Mouse (Mus musculus) B cell, adult 2 months (primary cell): ENCODE data around the gene Bnipl.

Experiments used
- DNase-seq, 2 experiments: peaks; one replicate each; pipeline ENCODE4 v3.0.0; 2022

Gene Bnipl

GRCm38 (mm10) chr3:95210585-95210984 lies 40.4 kb downstream of the Bnipl start:
- no peak for DNase-seq

- DNase-seq, result no peak
Observed at GRCm38 (mm10) chr3:95208286-95208685, 42.7 kb downstream of the Bnipl start.

GRCm38 (mm10) chr3:95203880-95204279 lies 47.1 kb downstream of the Bnipl start:
- no peak for DNase-seq

- no peak for DNase-seq
Observed at GRCm38 (mm10) chr3:95200562-95200961, 50.4 kb downstream of the Bnipl start.

- no peak for DNase-seq
Observed at GRCm38 (mm10) chr3:95200132-95200531, 50.9 kb downstream of the Bnipl start.

GRCm38 (mm10) chr3:95199101-95199500 lies 51.9 kb downstream of the Bnipl start:
- DNase-seq, result no peak

GRCm38 (mm10) chr3:95195772-95196171 lies 55.2 kb downstream of the Bnipl start:
- DNase-seq, result no peak

- DNase-seq, result no peak
Observed at GRCm38 (mm10) chr3:95194721-95195135, 56.3 kb downstream of the Bnipl start.
